Mouse (Mus musculus): ENCODE measurements at regions not wholly inside any gene's neighbourhood (a gene's known extent, or its start where the extent isn't known, plus 50 kb on each side); places are given as distances from the start of the nearest gene placed in this dataset.
A peak's percentile ranks its signal among the peaks of the same experiment; 100 is the strongest.

DNA sequence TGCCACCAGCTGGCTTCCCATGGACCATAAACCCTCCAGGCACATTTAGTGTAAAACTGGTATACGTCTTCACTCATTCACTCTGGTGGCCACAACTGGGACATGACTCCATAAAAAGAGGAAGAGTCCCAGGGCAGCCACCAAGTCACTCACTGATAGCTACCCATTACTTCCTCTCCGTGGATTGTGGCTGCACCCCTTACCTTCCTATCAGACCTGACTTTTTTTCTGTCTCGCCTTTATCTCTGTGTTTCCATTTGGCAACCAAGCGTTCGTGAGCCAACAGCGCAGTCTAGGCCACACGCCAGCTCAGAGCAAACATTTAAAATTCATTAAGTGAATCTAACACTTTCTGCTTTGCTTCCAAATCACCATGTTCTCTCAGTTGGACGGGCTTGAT, 53.9 kb upstream of the Slc44a1 start:
- no peak for DNase-seq (ENCODE audit: low read depth, low spot score)

- peak; percentile 84 for DNase-seq (ENCODE audit: low read depth, low spot score)
Observed at GRCm38 (mm10) chr4:53384761-53385160, 55.5 kb upstream of the Slc44a1 start.

DNA sequence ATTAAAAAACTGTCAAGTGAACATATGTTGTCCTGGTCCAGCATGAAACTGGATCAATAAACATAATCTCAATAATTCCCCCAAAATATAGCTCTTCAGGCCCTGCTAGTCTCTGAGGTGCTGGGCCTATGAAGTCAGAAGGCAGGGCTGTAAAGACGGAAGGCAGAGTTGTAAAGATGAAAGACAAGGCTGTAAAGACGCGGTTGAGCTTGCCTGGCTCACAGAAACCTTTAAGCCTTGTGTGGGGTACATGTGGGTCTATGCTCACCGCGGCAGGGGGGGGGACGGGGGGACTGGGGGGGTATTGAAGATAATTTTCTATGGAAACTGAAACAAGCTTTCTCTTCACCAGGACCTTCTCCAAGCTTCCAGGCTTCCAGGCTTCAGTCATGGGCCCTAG, 56.1 kb upstream of the Slc44a1 start:
- DNase-seq (ENCODE audit: low read depth, low spot score), result no peak

DNA sequence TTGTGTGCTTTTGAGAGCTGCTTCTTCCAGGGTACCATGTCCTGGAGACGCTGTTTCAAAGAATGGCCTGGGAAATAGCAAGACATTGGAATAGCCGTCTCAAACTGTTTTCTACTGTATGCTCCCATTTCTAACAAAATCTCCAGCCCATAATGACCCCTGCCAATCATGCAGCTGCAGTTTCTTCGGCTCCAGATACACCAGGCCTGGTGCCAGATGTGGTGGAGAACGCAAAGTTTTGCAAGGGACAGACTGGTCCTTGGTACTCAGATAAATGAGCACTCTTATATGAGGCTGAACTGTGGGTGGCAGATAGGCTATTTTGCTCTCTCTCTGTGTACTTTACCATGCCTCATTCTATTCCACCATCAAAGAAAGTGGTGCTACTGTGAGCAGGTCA, 58.2 kb upstream of the Slc44a1 start:
- DNase-seq (ENCODE audit: low read depth, low spot score), result no peak

- DNase-seq (ENCODE audit: low read depth, low spot score), result no peak
Observed at GRCm38 (mm10) chr4:53379855-53380254, 60.4 kb upstream of the Slc44a1 start.

GRCm38 (mm10) chr4:53376995-53377394, 63.2 kb upstream of the Slc44a1 start:
- DNase-seq (ENCODE audit: low read depth, low spot score), result no peak

DNA sequence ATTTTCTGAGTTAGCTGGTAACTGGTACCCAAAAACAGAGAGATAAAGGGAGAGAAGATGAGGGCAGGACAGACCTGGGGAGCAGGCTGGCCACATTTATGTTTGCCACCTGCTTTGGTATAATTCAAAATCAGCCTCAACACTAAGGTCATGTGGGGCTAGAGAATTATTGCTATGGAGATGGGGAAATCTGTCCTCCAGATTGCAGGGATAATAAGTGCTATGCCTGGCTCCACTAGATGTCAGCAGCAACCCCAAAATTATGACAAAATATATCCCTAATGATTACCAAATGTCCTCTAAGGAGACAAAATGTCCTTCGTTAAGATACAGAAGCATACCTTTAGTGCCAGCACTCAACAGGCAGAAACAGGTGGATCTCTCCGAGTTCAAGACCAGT, 83.8 kb upstream of the Slc44a1 start:
- DNase-seq (ENCODE audit: low read depth, low spot score), result no peak

DNA sequence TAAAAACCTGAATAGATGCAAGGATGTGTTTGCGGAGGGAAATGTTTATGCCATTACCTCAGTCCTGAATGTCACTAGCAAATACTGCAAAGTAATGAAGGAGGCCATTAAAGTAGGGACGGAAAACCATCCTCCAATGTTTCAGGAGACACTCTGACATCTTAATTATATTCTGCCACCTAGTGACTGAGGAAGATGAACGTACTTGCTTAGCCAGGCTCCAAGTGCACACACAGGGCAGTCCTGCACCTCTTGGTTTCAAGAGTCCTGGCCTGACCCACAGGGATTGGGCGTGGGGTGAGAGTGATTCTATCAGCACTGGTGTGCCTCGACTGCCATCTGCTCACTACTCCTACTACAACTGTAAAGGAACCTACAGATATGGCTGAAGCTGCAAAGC, 85.3 kb upstream of the Slc44a1 start:
- DNase-seq (ENCODE audit: low read depth, low spot score), result peak; percentile 55

GRCm38 (mm10) chr4:53353399-53354090, 86.7 kb upstream of the Slc44a1 start:
- peak; percentile 61 for DNase-seq (ENCODE audit: low read depth, low spot score)

DNA sequence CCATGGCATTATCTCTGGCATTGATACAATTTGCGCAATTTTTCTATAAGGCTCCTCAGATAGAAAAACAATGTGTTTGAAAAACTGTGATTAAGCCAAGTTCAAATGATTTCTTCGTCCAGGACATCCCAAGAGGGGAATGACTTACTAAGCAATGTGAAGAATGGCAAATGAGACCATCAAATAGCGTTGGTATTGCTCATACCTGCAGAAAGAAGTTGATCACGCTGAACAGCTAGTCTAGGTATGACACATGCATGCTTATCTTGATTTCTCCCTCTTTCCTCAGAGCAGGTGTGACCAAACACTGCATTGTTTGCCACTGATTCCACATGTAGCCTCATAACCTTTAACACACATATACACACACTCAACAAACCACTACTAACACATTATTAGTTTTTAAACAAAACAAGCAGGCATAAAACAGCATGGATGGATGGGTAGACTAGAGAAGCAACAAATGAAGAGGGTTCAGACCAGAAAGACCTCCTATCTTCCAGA, 89.1 kb upstream of the Slc44a1 start:
- DNase-seq (ENCODE audit: low read depth, low spot score), result no peak

- DNase-seq (ENCODE audit: low read depth, low spot score), result no peak
Observed at GRCm38 (mm10) chr4:53345346-53345745, 94.9 kb upstream of the Slc44a1 start.

GRCm38 (mm10) chr4:53344546-53344945, 95.7 kb upstream of the Slc44a1 start:
- no peak for DNase-seq (ENCODE audit: low read depth, low spot score)

DNA sequence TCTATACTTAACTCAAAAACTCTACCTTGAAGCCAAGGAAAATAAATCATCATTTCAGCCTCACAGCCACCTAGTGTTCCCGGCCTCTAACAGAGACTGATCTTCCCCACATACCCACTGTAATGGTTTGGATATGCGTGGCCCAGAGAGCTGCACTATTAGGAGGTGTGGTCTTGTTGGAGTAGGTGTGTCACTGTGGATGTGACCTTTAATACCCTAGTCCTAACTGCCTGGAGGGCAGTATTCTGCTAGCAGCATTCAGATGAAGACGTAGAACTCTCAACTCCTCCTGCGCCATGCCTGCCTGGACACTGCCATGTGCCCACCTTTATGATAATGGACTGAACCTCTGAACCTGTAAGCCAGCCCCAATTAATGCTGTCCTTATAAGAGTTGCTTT, 99.0 kb upstream of the Slc44a1 start:
- peak; percentile 77 for DNase-seq (ENCODE audit: low read depth, low spot score)

DNA sequence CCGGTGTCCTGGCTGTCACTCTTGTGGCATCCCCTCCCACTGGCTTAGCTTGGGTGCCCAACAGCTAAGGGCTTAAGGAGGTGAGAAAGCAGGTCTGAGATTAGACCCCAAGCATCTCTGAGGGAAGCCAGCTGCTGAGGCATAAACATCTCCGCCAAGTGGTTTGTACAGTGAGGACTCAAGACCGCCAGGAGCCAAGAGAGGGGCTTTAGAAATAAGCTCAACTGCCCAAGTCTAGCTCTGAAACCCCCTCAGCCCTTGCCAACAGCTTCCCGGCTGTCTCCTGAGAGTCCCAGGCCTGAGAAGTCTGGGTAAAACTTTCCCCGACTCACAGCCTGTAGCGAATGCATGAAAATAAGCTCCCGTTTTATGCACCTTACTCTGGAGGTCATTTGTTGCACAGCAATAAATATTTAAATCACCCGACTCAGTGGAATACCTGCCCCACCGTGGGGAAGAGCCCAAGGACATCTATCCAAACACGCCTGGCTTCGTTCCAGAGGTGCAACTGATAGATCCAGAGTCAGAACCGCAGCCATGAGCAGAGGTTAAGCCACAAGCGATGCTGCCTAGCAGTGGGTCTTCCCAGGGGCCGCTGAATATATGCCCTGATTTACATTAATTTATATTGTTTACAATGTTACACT, 100.1 kb upstream of the Slc44a1 start:
- no peak for DNase-seq (ENCODE audit: low read depth, low spot score)

- peak; percentile 98 for DNase-seq (ENCODE audit: low read depth, low spot score)
Observed at GRCm38 (mm10) chr4:53339125-53340020, 100.8 kb upstream of the Slc44a1 start.

GRCm38 (mm10) chr4:53338479-53338878, 101.7 kb upstream of the Slc44a1 start:
- DNase-seq (ENCODE audit: low read depth, low spot score), result no peak

- peak; percentile 68 for DNase-seq (ENCODE audit: low read depth, low spot score)
Observed at GRCm38 (mm10) chr4:53337784-53338183, 102.4 kb upstream of the Slc44a1 start.

GRCm38 (mm10) chr4:53327382-53328165, 112.6 kb upstream of the Slc44a1 start:
- peak; percentile 72 for DNase-seq (ENCODE audit: low read depth, low spot score)

DNA sequence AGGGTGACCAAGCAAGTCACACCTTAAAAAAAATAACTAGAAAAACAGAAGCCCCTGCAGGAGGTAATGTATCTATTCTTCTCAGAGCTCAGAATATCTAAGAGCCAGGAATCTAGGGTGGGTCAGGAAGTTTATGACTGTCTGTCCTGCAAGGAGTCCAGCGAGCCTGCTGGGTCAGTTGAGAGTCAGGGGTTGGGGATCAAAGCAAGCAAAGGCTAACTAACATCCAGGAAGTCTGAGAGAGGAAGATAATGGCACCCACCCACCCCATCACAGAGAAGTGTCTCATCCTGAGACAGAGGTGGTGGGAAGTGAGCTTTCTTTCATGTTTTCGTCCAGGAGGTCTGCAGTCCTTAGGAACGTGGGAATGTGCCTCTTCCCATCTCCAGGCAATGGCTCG, 116.4 kb upstream of the Slc44a1 start:
- DNase-seq (ENCODE audit: low read depth, low spot score), result no peak

DNA sequence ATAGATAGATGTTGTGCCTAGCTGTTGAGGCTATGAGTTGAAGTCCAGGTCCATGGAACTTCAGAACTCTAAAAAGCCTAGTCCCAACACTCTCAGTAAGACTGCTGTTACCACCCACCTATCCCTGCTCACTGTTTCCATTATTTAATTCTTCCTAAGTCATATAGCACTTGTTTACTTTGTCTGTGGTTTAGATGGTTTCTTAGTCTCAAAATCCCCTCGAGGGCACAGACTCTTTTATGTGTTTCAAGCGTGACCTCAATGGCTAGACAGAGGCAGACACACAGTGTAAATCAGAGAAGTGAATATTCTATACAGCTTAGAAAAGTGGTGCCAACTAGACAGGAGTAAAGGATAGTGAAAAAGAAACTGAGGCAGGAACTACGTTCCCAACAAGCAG, 117.0 kb upstream of the Slc44a1 start:
- DNase-seq (ENCODE audit: low read depth, low spot score), result no peak

DNA sequence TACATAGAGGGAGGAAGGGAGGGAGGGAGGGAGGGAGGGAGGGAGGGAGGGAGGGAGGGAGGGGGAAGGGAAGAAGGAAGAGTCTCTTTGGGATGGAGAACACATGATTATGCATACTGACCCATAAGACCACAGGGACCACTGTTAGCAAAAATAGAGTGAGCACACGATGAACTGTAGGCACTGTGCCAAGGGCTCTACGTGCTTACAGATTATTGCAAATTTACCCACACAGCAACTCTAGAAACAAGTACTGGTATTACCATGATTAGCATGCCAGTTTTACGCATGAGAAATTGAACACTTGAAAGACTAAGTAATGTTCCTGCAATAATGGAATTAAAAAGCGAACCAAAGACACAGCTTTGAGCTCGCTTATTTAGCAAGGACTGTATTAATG, 117.7 kb upstream of the Slc44a1 start:
- no peak for DNase-seq (ENCODE audit: low read depth, low spot score)

Measured in ZHBTc4 (cell line).